Mouse (Mus musculus) ovary, postnatal 14 days (tissue): ENCODE results near the gene Alg9.

Experiments used
- DNase-seq: peaks from one replicate; pipeline ENCODE4 v3.0.0; 2022; ENCODE audit warnings: low spot score

Gene Alg9

GRCm38 (mm10) chr9:50885600-50885987 lies 110.8 kb downstream of the Alg9 start:
- DNase-seq, result no peak

- DNase-seq, result no peak
Measured at GRCm38 (mm10) chr9:50886870-50887269, 112.1 kb downstream of the Alg9 start.

- DNase-seq, result no peak
Measured at GRCm38 (mm10) chr9:50887351-50887750, 112.5 kb downstream of the Alg9 start.

- DNase-seq, result no peak
Measured at GRCm38 (mm10) chr9:50889211-50889610, 114.4 kb downstream of the Alg9 start.

GRCm38 (mm10) chr9:50889964-50890363 lies 115.1 kb downstream of the Alg9 start:
- no peak for DNase-seq

- no peak for DNase-seq
Measured at GRCm38 (mm10) chr9:50890494-50891090, 115.8 kb downstream of the Alg9 start.
